Mouse (Mus musculus): Measurements from ENCODE around the gene Rerg.

- no peak for TF ChIP-seq CHD2 (IDR thresholded peaks at IDR 0.05; ENCODE audit: low read depth, low read length)
- TF ChIP-seq ZNF384 (IDR thresholded peaks at IDR 0.05; ENCODE audit: low read depth, low read length) = no peak
- TF ChIP-seq ZC3H11A (IDR thresholded peaks at IDR 0.05; ENCODE audit: borderline replicate concordance, low read depth, low read length) = no peak
These were observed 45.3 kb downstream of the Rerg start for GRCm38 (mm10) chr6:137125006-137125405.
